Mouse (Mus musculus) midbrain, embryonic 11.5 days (tissue): ENCODE results near the gene Mesp2. TPM values are rescaled to one million over a fixed set of nuclear protein-coding genes. Genes with fewer than 3 reads are reported as not detected.
A peak's percentile ranks its signal among the peaks of the same experiment; 100 is the strongest.

Experiments
- ATAC-seq: fragments of 200-750 bp; cut with Nextera tagmentation; 2 replicates; pipeline ENCODE4 v1.8.0; 2017; ENCODE audit warnings: moderate TSS enrichment, moderate library complexity; ENCODE audit not compliant: low FRiP score
- DNase-seq: peaks from one replicate; pipeline ENCODE4 v3.0.0; 2015; ENCODE audit warnings: low spot score; ENCODE audit errors: missing footprints
- H3K27ac ChIP-seq: fragments of 300-500 bp; sonication (generic); 2 replicates; pipeline ENCODE4 v1.5.1; 2014; ENCODE audit warnings: low read depth, low read length
- H3K27me3 ChIP-seq: fragments of 300-500 bp; sonication (generic); 2 replicates; pipeline ENCODE4 v1.6.1; 2014; ENCODE audit warnings: mild to moderate bottlenecking, low read length, moderate library complexity, mixed read lengths; ENCODE audit not compliant: control insufficient read depth, insufficient read depth
- H3K36me3 ChIP-seq: fragments of 300-500 bp; sonication (generic); 2 replicates; pipeline ENCODE4 v1.6.1; 2014; ENCODE audit warnings: mild to moderate bottlenecking, low read length, moderate library complexity, mixed read lengths; ENCODE audit not compliant: control insufficient read depth, insufficient read depth
- H3K4me1 ChIP-seq: fragments of 300-500 bp; sonication (generic); 2 replicates; pipeline ENCODE4 v1.6.1; 2014; ENCODE audit warnings: low read length; ENCODE audit not compliant: control insufficient read depth, insufficient read depth
- H3K4me2 ChIP-seq: fragments of 300-500 bp; sonication (generic); 2 replicates; pipeline ENCODE4 v1.6.1; 2014; ENCODE audit warnings: mild to moderate bottlenecking, moderate library complexity
- H3K4me3 ChIP-seq: fragments of 300-500 bp; sonication (generic); 2 replicates; pipeline ENCODE4 v1.5.1; 2014; ENCODE audit warnings: low read depth, low read length
- H3K9ac ChIP-seq: fragments of 300-500 bp; sonication (generic); 2 replicates; pipeline ENCODE4 v1.6.1; 2014; ENCODE audit warnings: low read length
- H3K9me3 ChIP-seq: fragments of 300-500 bp; sonication (generic); 2 replicates; pipeline ENCODE4 v1.6.1; 2016; ENCODE audit warnings: low read length; ENCODE audit not compliant: control insufficient read depth
- WGBS: fragments of 180-500 bp; shearing (Covaris S2); extraction: QIAGEN DNeasy Blood & Tissue Kit; methylation state at CpG from one replicate; pipeline ENCODE4 v1.1.7; 2014; 5-methylcytosine and 5-hydroxymethylcytosine counted together
- polyA plus RNA-seq: library from polyadenylated mRNA; unstranded; fragments of >200 nt; fragmentation: Nextera tagmentation; extraction: Ambion mirVana; gene quantifications from 2 replicates; pipeline ENCODE4 v1.2.1, GENCODE M21; 2014

The Mesp2 gene
- polyA plus RNA-seq, 1 experiment from 2014 or later, result 0.40 TPM

DNA sequence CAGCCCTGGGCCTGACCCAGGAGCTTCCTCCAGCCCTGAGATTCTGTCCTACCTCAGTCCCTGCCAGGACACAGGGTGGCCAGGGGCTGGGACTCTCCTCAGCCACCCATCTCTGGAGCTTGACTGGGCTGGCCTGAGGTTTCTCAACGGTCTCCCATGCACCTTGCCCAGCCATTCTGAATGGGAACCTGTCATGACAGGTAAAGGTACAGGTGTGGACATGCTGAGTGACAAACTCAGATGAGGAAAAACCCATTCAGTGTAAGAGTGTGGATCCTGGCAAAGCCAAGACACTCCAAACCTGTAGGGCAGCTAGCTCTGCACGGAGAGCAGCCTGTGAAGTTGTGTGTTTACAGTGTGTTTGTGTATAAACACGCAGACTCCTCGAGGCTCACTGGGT is 10.2 kb upstream of the Mesp2 start:
- peaks cover 2% of the 10 kb centered on the region; the same call in 1 of the 2 replicates for H3K4me1 ChIP-seq
- ATAC-seq (no peak), DNase-seq (peak; percentile 28)
- H3K27me3 ChIP-seq, result no peaks in the 10 kb centered on the region
- no peak overlapping the region for H3K4me3 ChIP-seq
- H3K27ac ChIP-seq, result no peak overlapping the region
- WGBS, result 84% methylated on average over 4 of the region's 4 CpGs
- H3K36me3 ChIP-seq, result no peaks in the 10 kb centered on the region
- H3K9me3 ChIP-seq, result no peaks in the 10 kb centered on the region
- no peak overlapping the region for H3K4me2 ChIP-seq
- no peak overlapping the region for H3K9ac ChIP-seq

DNA sequence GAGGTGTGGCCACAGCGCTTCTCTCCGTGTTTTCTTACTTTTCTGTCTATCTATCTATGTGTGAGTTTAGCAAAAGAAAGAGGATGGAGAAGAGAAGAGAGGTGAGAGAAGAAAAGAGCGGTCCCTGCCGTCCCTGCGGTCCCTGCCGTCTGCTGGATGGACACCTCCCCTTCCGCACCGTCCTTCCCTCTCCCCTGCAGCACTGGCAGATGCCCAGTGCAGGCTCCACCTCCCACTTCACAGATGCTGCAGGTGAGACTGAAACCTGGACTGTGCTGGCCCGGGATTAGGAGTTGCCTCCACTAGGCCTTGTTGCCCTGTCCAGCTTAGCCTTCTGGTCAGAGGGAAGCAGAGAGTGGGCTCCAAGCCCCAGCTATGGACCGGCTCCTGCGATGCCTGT is 9.1 kb upstream of the Mesp2 start:
- no peak overlapping the region for H3K27ac ChIP-seq
- H3K9me3 ChIP-seq, result no peaks in the 10 kb centered on the region
- no peak overlapping the region for H3K9ac ChIP-seq
- H3K4me2 ChIP-seq, result no peak overlapping the region
- H3K4me1 ChIP-seq, result peaks cover 2% of the 10 kb centered on the region; the same call in 1 of the 2 replicates
- no peaks in the 10 kb centered on the region for H3K36me3 ChIP-seq
- 78% methylated on average over 11 of the region's 11 CpGs for WGBS
- DNase-seq, result no peak
- no peak overlapping the region for H3K4me3 ChIP-seq
- no peak for ATAC-seq
- H3K27me3 ChIP-seq, result no peaks in the 10 kb centered on the region

DNA sequence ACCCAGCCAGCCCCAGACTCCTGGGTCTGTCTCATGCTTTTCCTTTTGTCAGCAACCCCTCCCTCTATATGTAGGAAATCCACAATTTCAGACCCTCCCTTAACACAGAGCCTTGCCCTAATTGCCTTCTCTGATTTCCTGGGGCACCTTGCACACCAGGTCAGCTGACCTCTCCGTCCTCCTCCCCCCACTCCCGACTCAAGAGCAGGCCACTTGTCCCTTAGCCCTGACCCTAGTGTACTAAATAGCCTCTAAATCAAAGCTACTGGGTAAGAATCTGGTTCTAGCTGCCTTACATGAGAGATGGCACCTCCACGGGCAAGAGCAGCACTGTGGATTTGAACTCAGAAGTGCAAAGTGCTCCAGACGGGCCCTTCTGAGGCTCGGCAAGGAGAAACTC is 8.5 kb upstream of the Mesp2 start:
- Histone ChIP-seq H3K4me1 (peaks cover 2% of the 10 kb centered on the region; the same call in 1 of the 2 replicates), H3K9me3 (no peaks in the 10 kb centered on the region)
- 73% methylated on average over 5 of the region's 5 CpGs for WGBS

DNA sequence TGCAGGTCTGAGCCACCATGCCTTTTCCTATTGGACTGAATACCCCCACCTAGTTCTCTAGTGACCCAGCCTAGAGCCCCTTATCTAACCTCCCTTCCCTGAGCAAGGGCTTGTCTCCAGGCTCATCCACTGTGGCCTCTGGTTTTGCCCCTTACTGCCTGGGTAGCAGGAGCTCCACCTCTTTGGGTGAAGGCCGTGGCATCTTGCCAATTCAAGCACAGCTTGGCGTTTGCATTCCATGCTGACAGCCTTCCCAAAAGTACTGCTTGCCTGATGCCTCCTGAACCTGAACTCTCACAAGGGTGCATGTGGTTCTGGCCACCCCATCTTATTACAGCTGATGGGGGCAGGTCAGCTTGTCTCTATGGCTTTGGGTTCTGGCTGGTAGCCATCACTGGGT is 6.6 kb upstream of the Mesp2 start:
- ATAC-seq (no peak), DNase-seq (peak; percentile 26)
- no peaks in the 10 kb centered on the region for H3K27me3 ChIP-seq
- WGBS, result 78% methylated on average over 2 of the region's 2 CpGs
- no peak overlapping the region for H3K27ac ChIP-seq
- no peaks in the 10 kb centered on the region for H3K9me3 ChIP-seq
- no peak overlapping the region for H3K9ac ChIP-seq
- no peak overlapping the region for H3K4me3 ChIP-seq
- no peaks in the 10 kb centered on the region for H3K36me3 ChIP-seq
- no peak overlapping the region for H3K4me2 ChIP-seq
- no peaks in the 10 kb centered on the region for H3K4me1 ChIP-seq

More for the DNA sequence above, 8.5 kb upstream of the Mesp2 start:
- Histone ChIP-seq H3K4me3 (no peak overlapping the region), H3K9ac (no peak overlapping the region), H3K27ac (no peak overlapping the region), H3K27me3 (no peaks in the 10 kb centered on the region), H3K4me2 (no peak overlapping the region), H3K36me3 (no peaks in the 10 kb centered on the region)
- no peak for ATAC-seq
- no peak for DNase-seq

DNA sequence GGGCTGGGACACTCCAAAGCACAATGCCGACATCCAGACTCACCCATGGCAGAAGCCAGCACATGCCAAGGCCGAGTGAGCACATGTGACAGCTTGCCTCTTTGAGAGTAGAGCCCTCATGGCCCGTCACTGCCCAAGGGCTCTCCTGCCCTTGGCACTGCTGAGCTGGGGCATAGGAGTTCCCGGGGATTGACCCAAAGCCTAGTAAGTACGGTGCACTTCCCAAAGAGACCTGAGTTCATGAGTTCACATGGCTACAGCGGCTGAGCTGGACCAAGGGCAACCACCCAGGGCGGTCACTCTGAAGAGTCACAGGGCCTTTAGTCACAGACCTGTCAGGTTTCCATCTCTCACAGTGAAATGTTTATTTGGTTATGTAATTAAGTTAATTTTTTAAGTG is 2.0 kb upstream of the Mesp2 start:
- DNase-seq (no peak), ATAC-seq (no peak)
- Histone ChIP-seq H3K4me2 (no peak overlapping the region), H3K9ac (no peak overlapping the region), H3K27ac (no peak overlapping the region), H3K9me3 (no peaks in the 10 kb centered on the region), H3K36me3 (no peaks in the 10 kb centered on the region), H3K27me3 (peaks cover 14% of the 10 kb centered on the region), H3K4me3 (no peak overlapping the region), H3K4me1 (peaks cover 2% of the 10 kb centered on the region; the same call in 1 of the 2 replicates)
- 85% methylated on average over 7 of the region's 7 CpGs for WGBS

DNA sequence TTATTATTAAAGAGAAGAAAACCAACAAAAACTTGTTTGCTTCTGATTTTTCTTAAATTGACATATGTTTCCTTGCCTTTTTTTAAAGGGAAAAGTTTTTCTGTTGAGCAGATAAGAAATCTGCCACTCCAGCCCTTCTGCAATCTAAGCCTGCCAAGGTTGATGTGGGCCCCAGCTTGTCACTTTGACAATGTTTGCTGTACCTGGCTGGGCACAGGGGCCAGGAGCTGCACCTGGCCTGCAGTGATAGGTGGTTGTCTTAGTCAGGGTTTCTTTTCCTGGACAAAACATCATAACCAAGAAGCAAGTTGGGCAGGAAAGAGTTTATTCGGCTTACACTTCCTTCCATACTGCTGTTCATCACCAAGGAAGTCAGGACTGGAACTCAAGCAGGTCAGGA is 2.9 kb downstream of the Mesp2 start:
- no peak for DNase-seq
- H3K4me1 ChIP-seq, result peaks cover 2% of the 10 kb centered on the region; the same call in 1 of the 2 replicates
- WGBS, result 87% methylated on average over 1 of the region's 1 CpGs
- no peak overlapping the region for H3K4me3 ChIP-seq
- H3K9ac ChIP-seq, result no peak overlapping the region
- no peaks in the 10 kb centered on the region for H3K9me3 ChIP-seq
- peaks cover 14% of the 10 kb centered on the region for H3K27me3 ChIP-seq
- H3K36me3 ChIP-seq, result no peaks in the 10 kb centered on the region
- no peak overlapping the region for H3K27ac ChIP-seq
- H3K4me2 ChIP-seq, result no peak overlapping the region
- no peak for ATAC-seq

DNA sequence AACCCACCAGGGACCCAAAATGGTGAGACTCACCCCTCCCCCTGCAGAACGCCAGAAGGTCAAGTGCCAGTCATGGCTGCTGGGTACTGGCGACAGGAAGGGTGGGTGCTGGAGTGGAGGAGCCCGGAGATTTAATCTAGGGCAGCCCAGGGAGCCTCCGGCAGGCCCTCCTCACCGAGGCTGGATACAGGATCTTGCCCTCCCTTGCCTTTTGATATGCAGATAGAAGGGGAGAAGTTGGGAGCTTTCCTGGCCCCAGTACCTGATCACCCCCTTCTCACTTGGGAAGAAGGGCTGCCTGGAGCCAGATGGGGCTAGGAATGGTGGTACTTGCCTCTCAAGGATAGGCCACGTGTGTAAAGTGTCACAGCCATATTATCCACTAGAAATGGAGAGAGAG is 7.8 kb downstream of the Mesp2 start:
- Histone ChIP-seq H3K27ac (no peak overlapping the region), H3K27me3 (no peaks in the 10 kb centered on the region), H3K4me3 (no peak overlapping the region), H3K4me1 (no peaks in the 10 kb centered on the region), H3K9me3 (no peaks in the 10 kb centered on the region), H3K9ac (no peak overlapping the region), H3K36me3 (no peaks in the 10 kb centered on the region), H3K4me2 (no peak overlapping the region)
- 1% methylated on average over 6 of the region's 6 CpGs for WGBS
- ATAC-seq, result no peak
- no peak for DNase-seq

DNA sequence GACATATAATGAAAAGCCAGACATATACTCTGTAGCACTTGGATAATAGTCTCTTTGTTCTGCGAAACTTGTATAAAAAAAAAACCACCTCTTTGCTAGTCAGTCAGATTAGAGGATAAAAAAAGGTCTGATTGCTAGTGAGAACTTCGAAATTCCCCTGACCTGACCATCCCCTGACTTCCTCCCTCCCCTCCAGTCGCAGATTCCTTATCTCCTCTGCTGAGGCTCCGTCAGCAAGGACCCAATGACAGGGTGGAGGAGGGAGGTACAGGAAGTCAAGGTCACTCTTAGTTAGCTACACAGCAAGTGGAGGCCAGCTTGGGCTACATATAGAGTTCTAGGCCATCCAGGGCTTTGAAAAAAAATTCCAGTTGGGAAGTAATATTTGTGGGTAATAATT is 9.0 kb downstream of the Mesp2 start:
- no peaks in the 10 kb centered on the region for H3K4me1 ChIP-seq
- H3K9me3 ChIP-seq, result no peaks in the 10 kb centered on the region
- no peaks in the 10 kb centered on the region for H3K27me3 ChIP-seq
- no peak overlapping the region for H3K4me2 ChIP-seq
- WGBS, result 51% methylated on average over 4 of the region's 4 CpGs
- ATAC-seq (no peak), DNase-seq (no peak)
- no peak overlapping the region for H3K9ac ChIP-seq
- H3K27ac ChIP-seq, result no peak overlapping the region
- H3K4me3 ChIP-seq, result no peak overlapping the region
- H3K36me3 ChIP-seq, result no peaks in the 10 kb centered on the region

DNA sequence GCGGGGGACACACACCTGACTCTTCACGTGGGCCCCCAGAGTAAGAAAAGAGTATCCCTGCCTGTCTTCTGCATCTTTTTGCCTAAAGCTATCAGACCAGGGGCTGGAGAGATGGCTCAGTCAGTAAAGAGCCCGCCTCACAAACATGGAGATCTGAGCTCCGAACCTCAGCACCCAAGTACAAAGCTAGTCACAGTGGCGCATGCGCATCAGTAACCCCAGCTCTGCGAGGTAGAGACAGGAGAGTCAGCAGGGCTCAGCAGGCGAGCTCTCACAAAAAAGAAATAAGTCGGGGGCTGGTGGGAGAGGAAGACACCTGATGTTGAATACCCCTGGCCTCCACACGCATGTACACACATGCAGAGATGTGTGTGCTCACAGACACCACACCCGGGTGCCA is 9.5 kb downstream of the Mesp2 start:
- Histone ChIP-seq H3K4me3 (no peak overlapping the region), H3K9ac (no peak overlapping the region), H3K36me3 (no peaks in the 10 kb centered on the region), H3K9me3 (no peaks in the 10 kb centered on the region), H3K27ac (no peak overlapping the region), H3K27me3 (no peaks in the 10 kb centered on the region), H3K4me1 (no peaks in the 10 kb centered on the region), H3K4me2 (no peak overlapping the region)
- ATAC-seq (no peak), DNase-seq (no peak)
- 54% methylated on average over 11 of the region's 11 CpGs for WGBS
